Mouse (Mus musculus): ENCODE results near the gene A230050P20Rik. TPM values are rescaled to one million over a fixed set of nuclear protein-coding genes. Genes with fewer than 3 reads are reported as not detected.

Gene A230050P20Rik
- total RNA-seq (2023; ENCODE audit: inconsistent age) = 47.6 to 54.9 TPM (median 52.4 TPM) in 4 replicates

DNA sequence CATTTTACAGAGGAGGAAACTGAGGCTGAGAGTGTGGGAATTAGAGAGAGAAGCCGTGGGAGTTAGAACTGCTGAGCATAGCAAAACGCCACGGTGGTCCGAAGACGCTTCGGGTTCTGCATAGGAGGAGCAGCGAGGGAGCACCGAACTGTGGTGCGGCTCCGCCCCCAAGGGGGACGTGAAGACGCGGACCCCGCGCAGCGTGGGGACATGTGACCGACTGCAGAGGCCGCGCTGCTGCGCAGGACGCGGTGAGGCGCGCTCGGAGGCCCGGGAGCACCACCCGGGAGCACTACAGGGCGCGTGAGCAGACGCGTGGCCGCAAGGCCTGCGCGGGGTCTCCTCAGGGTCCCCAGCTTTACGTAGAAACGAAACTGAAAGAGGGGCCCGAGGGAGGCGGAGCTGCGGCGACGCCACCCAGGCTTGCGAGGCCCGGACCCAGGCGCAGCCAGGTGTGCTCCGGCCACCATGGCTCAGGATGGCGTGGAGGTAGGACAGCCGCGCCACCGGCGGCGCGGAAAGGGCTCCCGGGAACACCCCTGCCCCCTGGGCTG, at the start of gene A230050P20Rik:
Gene A230050P20Rik (plus strand): TSS at position 195 of the 554 bp plus-strand sequence.

DNA sequence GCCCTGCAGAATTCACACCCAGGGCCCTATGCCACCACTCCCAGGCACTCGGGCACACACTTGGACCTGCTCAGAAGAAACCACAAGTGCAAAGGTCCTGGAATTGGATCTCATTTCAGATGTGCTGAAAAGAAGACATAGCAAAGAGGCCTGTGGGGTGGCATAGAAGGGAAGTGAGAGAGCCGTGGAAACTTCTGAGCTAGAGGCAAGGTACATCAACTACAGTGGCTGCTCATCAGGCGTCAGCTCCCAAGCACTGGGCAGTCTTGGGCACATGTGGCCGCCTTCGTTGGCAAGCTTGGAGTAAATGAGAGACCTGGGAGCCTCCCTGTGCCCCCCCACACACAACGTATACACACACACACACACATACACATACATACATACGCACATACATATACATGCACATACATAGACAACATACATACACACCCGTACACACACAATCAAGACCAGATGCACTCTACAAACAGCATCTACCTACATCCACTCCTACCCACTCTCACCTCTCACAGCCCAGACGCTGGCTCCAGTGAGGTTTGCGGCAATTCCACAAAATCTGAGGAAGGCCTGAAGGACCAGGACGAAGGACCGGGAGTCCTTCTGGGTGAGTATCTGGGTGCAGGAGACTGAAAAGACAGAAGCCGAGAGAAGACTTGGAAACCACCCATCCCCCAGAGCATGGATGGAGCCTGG, 10.8 kb downstream of the A230050P20Rik start, which contains the start of gene Angptl6:
Gene Angptl6 (minus strand): TSS at position 631 of the 696 bp plus-strand sequence.

DNA sequence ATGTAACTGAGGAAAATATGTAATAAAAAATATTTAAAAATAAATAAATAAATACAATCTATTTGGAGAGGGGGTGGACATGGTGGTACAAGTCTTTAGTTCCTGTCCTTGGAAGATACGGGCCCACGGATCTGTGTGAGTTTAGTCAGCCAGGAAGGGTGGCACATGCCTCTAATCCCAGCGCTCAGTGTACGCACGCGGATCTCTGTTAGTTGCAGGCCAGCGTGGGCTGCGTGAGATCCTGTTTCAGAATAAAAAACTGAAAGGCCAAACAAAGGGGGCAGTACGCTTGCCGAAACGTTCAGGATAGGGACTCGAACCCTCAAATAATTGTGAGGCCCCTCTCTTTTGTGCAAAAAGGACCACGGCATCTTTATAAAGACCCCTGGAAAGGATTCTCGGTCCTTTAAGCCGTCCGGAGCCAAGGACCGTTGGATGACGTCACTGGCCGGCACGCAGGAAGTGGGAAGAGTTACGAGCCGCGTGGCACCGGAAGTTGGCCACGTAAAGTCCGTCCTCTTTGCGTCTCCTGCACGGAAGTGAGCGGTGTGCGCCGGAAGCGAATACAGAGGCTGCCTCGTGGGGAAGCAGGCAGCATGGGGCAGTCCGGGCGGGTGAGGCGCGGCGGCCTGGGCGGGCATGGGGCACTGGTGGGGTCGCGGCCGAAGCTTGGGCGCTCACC, 19.4 kb downstream of the A230050P20Rik start, which contains the start of gene Ppan:
Gene Ppan (plus strand): TSS at position 472 of the 682 bp plus-strand sequence.

DNA sequence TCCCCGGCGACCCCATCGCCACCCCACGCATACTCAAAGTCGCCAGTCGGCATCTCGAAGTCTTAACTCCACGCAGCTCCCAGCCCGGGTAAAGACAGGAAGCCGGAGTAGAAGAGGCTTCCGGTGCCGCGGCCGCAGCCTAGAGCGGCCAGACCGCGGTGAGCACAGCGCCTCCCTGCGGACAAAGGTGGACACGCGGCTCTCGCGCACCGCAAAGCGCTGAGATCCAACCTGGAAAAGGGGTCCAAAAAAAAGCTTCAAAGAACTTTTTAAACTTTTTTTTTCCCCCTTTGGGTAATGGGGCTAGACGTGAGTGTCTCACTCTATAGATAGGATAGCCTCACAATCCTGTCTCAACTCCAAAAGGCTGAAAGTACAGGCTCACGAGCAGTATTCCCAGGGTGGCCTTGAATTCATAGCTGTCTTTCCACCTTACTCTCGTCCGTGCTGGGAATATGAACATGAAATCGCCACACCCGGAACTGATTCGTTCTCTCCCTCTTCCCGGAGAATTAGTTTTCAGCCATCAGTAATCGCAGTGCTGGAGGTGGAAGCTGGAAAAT, 30.1 kb downstream of the A230050P20Rik start, which contains the start of gene Eif3g:
Gene Eif3g (minus strand): TSS at position 113 of the 563 bp plus-strand sequence.

Other genes with a start within 250 kb of the A230050P20Rik start
- gene Ubl5, start 225.8 kb upstream of the A230050P20Rik start, total RNA-seq (2023; ENCODE audit: inconsistent age) = 350 to 393 TPM (median 361 TPM) in 4 replicates
- 80.5 to 89.3 TPM (median 85.7 TPM) in 4 replicates for gene Fbxl12, start 223.9 kb upstream of the A230050P20Rik start, total RNA-seq (2023; ENCODE audit: inconsistent age)
- gene Pin1, start 216.5 kb upstream of the A230050P20Rik start, total RNA-seq (2023; ENCODE audit: inconsistent age) = 14.5 to 16.2 TPM (median 15.0 TPM) in 4 replicates
- not detected in 4 replicates for gene Olfm2, start 122.3 kb upstream of the A230050P20Rik start, total RNA-seq (2023; ENCODE audit: inconsistent age)
- 0.72 to 3.0 TPM (median 1.7 TPM) in 4 replicates for gene Col5a3, start 53.6 kb upstream of the A230050P20Rik start, total RNA-seq (2023; ENCODE audit: inconsistent age)
- gene Rdh8, start 50.1 kb upstream of the A230050P20Rik start, total RNA-seq (2023; ENCODE audit: inconsistent age) = not detected in 4 replicates
- 0.83 to 1.2 TPM (median 1.1 TPM) in 4 replicates for gene Angptl6, start 11.1 kb downstream of the A230050P20Rik start, total RNA-seq (2023; ENCODE audit: inconsistent age)
- gene Ppan, start 19.5 kb downstream of the A230050P20Rik start, total RNA-seq (2023; ENCODE audit: inconsistent age) = 124 to 148 TPM (median 127 TPM) in 4 replicates
- 166 to 189 TPM (median 176 TPM) in 4 replicates for gene Eif3g, start 30.0 kb downstream of the A230050P20Rik start, total RNA-seq (2023; ENCODE audit: inconsistent age)
- gene Dnmt1, start 91.2 kb downstream of the A230050P20Rik start, total RNA-seq (2023; ENCODE audit: inconsistent age) = 68.8 to 75.8 TPM (median 74.5 TPM) in 4 replicates
- 2.4 to 4.0 TPM (median 3.1 TPM) in 4 replicates for gene S1pr2, start 108.1 kb downstream of the A230050P20Rik start, total RNA-seq (2023; ENCODE audit: inconsistent age)
- gene Mrpl4, start 134.1 kb downstream of the A230050P20Rik start, total RNA-seq (2023; ENCODE audit: inconsistent age) = 51.2 to 61.9 TPM (median 59.0 TPM) in 4 replicates
- 48.1 to 52.0 TPM (median 49.9 TPM) in 4 replicates for gene Icam1, start 147.3 kb downstream of the A230050P20Rik start, total RNA-seq (2023; ENCODE audit: inconsistent age)
- gene Icam4, start 160.7 kb downstream of the A230050P20Rik start, total RNA-seq (2023; ENCODE audit: inconsistent age) = 0.55 TPM in 1 of 4 replicates, not detected in the others
- not detected in 4 replicates for gene Icam5, start 163.4 kb downstream of the A230050P20Rik start, total RNA-seq (2023; ENCODE audit: inconsistent age)
- gene Zglp1, start 198.5 kb downstream of the A230050P20Rik start, total RNA-seq (2023; ENCODE audit: inconsistent age) = not detected in 4 replicates
- gene Gm49373, start 204.5 kb downstream of the A230050P20Rik start, total RNA-seq (2023; ENCODE audit: inconsistent age) = 1.2 to 1.4 TPM (median 1.2 TPM) in 4 replicates
- gene Fdx1l, start 205.0 kb downstream of the A230050P20Rik start, total RNA-seq (2023; ENCODE audit: inconsistent age) = 27.5 to 34.2 TPM (median 29.9 TPM) in 4 replicates
- 5.0 to 9.1 TPM (median 8.3 TPM) in 4 replicates for gene Gm38431, start 223.4 kb downstream of the A230050P20Rik start, total RNA-seq (2023; ENCODE audit: inconsistent age)
- gene Raver1, start 223.4 kb downstream of the A230050P20Rik start, total RNA-seq (2023; ENCODE audit: inconsistent age) = 98.7 to 119 TPM (median 109 TPM) in 4 replicates

Data from B cell, adult (primary cell).